Comparison of ENCODE assay signal across 25 mouse cellular contexts in the genomic region with DNA sequence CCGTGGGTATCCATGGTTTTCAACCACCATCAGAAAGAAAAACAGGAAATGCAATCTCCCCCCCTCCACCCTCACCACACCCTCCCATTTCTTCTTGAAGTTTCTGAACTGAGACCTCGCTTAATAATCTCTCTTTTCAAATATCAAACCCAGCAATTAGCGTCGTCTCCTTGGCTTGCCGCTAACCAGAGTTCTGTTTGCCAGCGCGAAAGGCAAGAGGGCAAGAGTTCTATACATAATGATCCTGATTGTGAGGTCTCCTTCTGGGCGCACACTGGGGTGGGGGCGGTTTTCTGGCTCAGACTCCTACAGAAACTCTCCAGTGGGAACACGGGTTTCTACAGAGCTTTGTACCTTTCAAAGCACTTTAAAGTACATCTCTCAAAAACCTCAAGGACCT.
"Had no signal": no experiment of that assay in that cellular context is flagged by ENCODE, and none has a peak within 500 bp of the region (broad histone marks: within the 10 kb centered on the region; RNA-seq: fewer than 3 reads in every experiment).

No protein-coding gene starts in this region.

- H3K27me3 ChIP-seq: heart, embryonic 15.5 days; hindbrain, embryonic 12.5 days; intestine, embryonic 15.5 days; liver, embryonic 12.5 days had no signal

- ATAC-seq: hindbrain, embryonic 16.5 days; inflammation-experienced regulatory T-cells, adult 6 months; intestine, embryonic 15.5 days; intestine, postnatal 0 days; liver, embryonic 12.5 days had no signal

- DNase-seq: gastrocnemius, postnatal 14 days; gastrocnemius, postnatal 36 days; heart, adult 11 months; heart, adult 2 months; heart, postnatal 14 days; heart, postnatal 4 days; kidney, adult 18-20 months; kidney, adult 8-10 months; kidney, postnatal 10 days; kidney, postnatal 25 days; kidney, postnatal 4 days; lung, adult 18-20 months had no signal

- H3K4me1 ChIP-seq: hindbrain, embryonic 12.5 days; liver, embryonic 12.5 days had no signal

- H3K36me3 ChIP-seq: heart, embryonic 13.5 days; heart, embryonic 15.5 days; hindbrain, embryonic 10.5 days; hindbrain, embryonic 12.5 days; intestine, embryonic 15.5 days; liver, embryonic 12.5 days had no signal

- H3K4me2 ChIP-seq: heart, embryonic 11.5 days; heart, embryonic 13.5 days; heart, embryonic 15.5 days; hindbrain, embryonic 12.5 days; hindbrain, embryonic 14.5 days; intestine, embryonic 15.5 days; liver, embryonic 12.5 days had no signal

- H3K9ac ChIP-seq: heart, embryonic 13.5 days; heart, embryonic 15.5 days; hindbrain, embryonic 12.5 days; hindbrain, embryonic 14.5 days; intestine, embryonic 15.5 days; liver, embryonic 12.5 days; liver, embryonic 14.5 days had no signal

- H3K27ac ChIP-seq: heart, adult 2 months; heart, embryonic 13.5 days; heart, embryonic 15.5 days; hindbrain, embryonic 10.5 days; hindbrain, embryonic 12.5 days; hindbrain, embryonic 14.5 days; intestine, embryonic 15.5 days; layer of hippocampus, adult 2 months; liver, embryonic 12.5 days; liver, embryonic 14.5 days had no signal

- H3K9me3 ChIP-seq: heart, embryonic 13.5 days; heart, embryonic 15.5 days; hindbrain, embryonic 10.5 days; hindbrain, embryonic 12.5 days; intestine, embryonic 15.5 days; liver, embryonic 12.5 days had no signal

- H3K4me3 ChIP-seq: heart, adult 2 months; heart, embryonic 13.5 days; heart, embryonic 15.5 days; hindbrain, embryonic 10.5 days; hindbrain, embryonic 12.5 days; intestine, embryonic 15.5 days; layer of hippocampus, adult 2 months; liver, embryonic 12.5 days had no signal
